Mouse (Mus musculus): ENCODE results near the gene Cabp1. TPM values are rescaled to one million over a fixed set of nuclear protein-coding genes. Genes with fewer than 3 reads are reported as not detected.

Gene Cabp1
- total and polyA plus RNA-seq, 3 experiments, result 0.35 to 1.7 TPM; not detected in 1

- TF ChIP-seq MEF2A (IDR thresholded peaks at IDR 0.05; ENCODE audit: extremely low read depth, insufficient replicate concordance, low read depth, low read length, poor library complexity, severe bottlenecking), result no peak
- TF ChIP-seq MAZ (IDR thresholded peaks at IDR 0.05; ENCODE audit: low read depth, low read length), result no peak
- no peak for TF ChIP-seq ELF1 (IDR thresholded peaks at IDR 0.05; ENCODE audit: low read depth, low read length)
- peak; percentile 67 for TF ChIP-seq ZNF384 (IDR thresholded peaks at IDR 0.05; ENCODE audit: low read depth, low read length)
- TF ChIP-seq USF1 (IDR thresholded peaks at IDR 0.05; ENCODE audit: low read depth, low read length), result no peak
- no peak for TF ChIP-seq RCOR1 (IDR thresholded peaks at IDR 0.05; ENCODE audit: low read depth, low read length)
- no peak for TF ChIP-seq UBTF (IDR thresholded peaks at IDR 0.05; ENCODE audit: borderline replicate concordance, insufficient read depth, low read depth, low read length)
- TF ChIP-seq RAD21 (IDR thresholded peaks at IDR 0.05; ENCODE audit: low read depth, low read length), result peak; percentile 30
- TF ChIP-seq USF2 (IDR thresholded peaks at IDR 0.05; ENCODE audit: borderline replicate concordance in 1 of 2, insufficient read depth in 1 of 2, low read depth in 1 of 2, low read length in 2 of 2), result no peak
- TF ChIP-seq CTCF (IDR thresholded peaks at IDR 0.05 in 2 of 3, conservative IDR thresholded peaks at IDR 0.05 in 1 of 3; ENCODE audit: control insufficient read depth in 1 of 3, insufficient read depth in 1 of 3, low read depth in 2 of 3, low read length in 3 of 3, poor library complexity in 1 of 3, severe bottlenecking in 1 of 3), result peak in 1 of 3 experiments; percentile 21; a peak in 2 of 6 replicates
- TF ChIP-seq EP300 (IDR thresholded peaks at IDR 0.05; ENCODE audit: low read depth in 1 of 2, low read length in 2 of 2), result no peak
- no peak for TF ChIP-seq GATA1 (IDR thresholded peaks at IDR 0.05; ENCODE audit: low read depth, low read length)
- Histone ChIP-seq H3K27ac (ENCODE audit: control insufficient read depth, low read depth, low read length) (no peak overlapping the region), H3K79me2 (ENCODE audit: control insufficient read depth, insufficient read depth, low read length, poor library complexity) (no peaks in the 10 kb centered on the region), H3K4me1 (ENCODE audit: control insufficient read depth in 1 of 2, insufficient read depth in 2 of 2, low read length in 2 of 2) (peaks cover 0 to 2% of the 10 kb centered on the region in 2 experiments; a peak in 1 of 4 replicates), H3K4me3 (ENCODE audit: control insufficient read depth in 1 of 2, insufficient read depth in 1 of 2, low read depth in 2 of 2, low read length in 2 of 2) (no peak overlapping the region), H3K9me3 (replicated peaks; ENCODE audit: insufficient read depth, low read length) (no peaks in the 10 kb centered on the region), H3K36me3 (ENCODE audit: control insufficient read depth in 1 of 2, insufficient read depth in 2 of 2, low read length in 2 of 2) (no peaks in the 10 kb centered on the region; a peak in 1 of 4 replicates), H3K27me3 (ENCODE audit: control insufficient read depth in 1 of 2, insufficient read depth in 2 of 2, low read length in 2 of 2) (no peaks in the 10 kb centered on the region), H3K9ac (ENCODE audit: control insufficient read depth, low read depth, low read length, poor library complexity, severe bottlenecking) (no peak overlapping the region)
- DNase-seq (ENCODE audit: low read depth, low spot score), result no peak
Observed at GRCm38 (mm10) chr5:115179596-115179995, 14.6 kb downstream of the Cabp1 start.

GRCm38 (mm10) chr5:115177866-115178265 lies 16.3 kb downstream of the Cabp1 start:
- no peak for DNase-seq (ENCODE audit: low read depth, low spot score)
- no peaks in the 10 kb centered on the region for H3K79me2 ChIP-seq (ENCODE audit: control insufficient read depth, insufficient read depth, low read length, poor library complexity)
- H3K4me1 ChIP-seq (ENCODE audit: control insufficient read depth in 1 of 2, insufficient read depth in 2 of 2, low read length in 2 of 2), result no peaks in the 10 kb centered on the region
- no peak overlapping the region for H3K27ac ChIP-seq (ENCODE audit: control insufficient read depth, low read depth, low read length)
- H3K4me3 ChIP-seq (ENCODE audit: control insufficient read depth in 1 of 2, insufficient read depth in 1 of 2, low read depth in 2 of 2, low read length in 2 of 2), result no peak overlapping the region
- H3K36me3 ChIP-seq (ENCODE audit: control insufficient read depth in 1 of 2, insufficient read depth in 2 of 2, low read length in 2 of 2), result no peaks in the 10 kb centered on the region
- H3K9me3 ChIP-seq (replicated peaks; ENCODE audit: insufficient read depth, low read length), result no peaks in the 10 kb centered on the region
- no peak overlapping the region for H3K9ac ChIP-seq (ENCODE audit: control insufficient read depth, low read depth, low read length, poor library complexity, severe bottlenecking)
- no peak for TF ChIP-seq TCF12 (IDR thresholded peaks at IDR 0.05; ENCODE audit: low read depth, low read length)
- no peak for TF ChIP-seq POLR2AphosphoS5 (IDR thresholded peaks at IDR 0.05; ENCODE audit: borderline replicate concordance, low read depth, low read length)
- TF ChIP-seq CTCF (IDR thresholded peaks at IDR 0.05 in 2 of 3, conservative IDR thresholded peaks at IDR 0.05 in 1 of 3; ENCODE audit: control insufficient read depth in 1 of 3, insufficient read depth in 1 of 3, low read depth in 2 of 3, low read length in 3 of 3, poor library complexity in 1 of 3, severe bottlenecking in 1 of 3), result no peak
- no peak for TF ChIP-seq MXI1 (IDR thresholded peaks at IDR 0.05; ENCODE audit: low read depth, low read length)
- no peak for TF ChIP-seq ZC3H11A (IDR thresholded peaks at IDR 0.05; ENCODE audit: low read depth, low read length)
- TF ChIP-seq USF2 (IDR thresholded peaks at IDR 0.05; ENCODE audit: borderline replicate concordance in 1 of 2, insufficient read depth in 1 of 2, low read depth in 1 of 2, low read length in 2 of 2), result no peak
- TF ChIP-seq GABPA (IDR thresholded peaks at IDR 0.05; ENCODE audit: low read depth, low read length), result no peak
- TF ChIP-seq ELF1 (IDR thresholded peaks at IDR 0.05; ENCODE audit: low read depth, low read length), result no peak
- TF ChIP-seq MAFK (IDR thresholded peaks at IDR 0.05; ENCODE audit: borderline replicate concordance, low read depth, low read length), result no peak
- TF ChIP-seq TAL1 (IDR thresholded peaks at IDR 0.05; ENCODE audit: low read length), result no peak
- TF ChIP-seq POLR2A (IDR thresholded peaks at IDR 0.05; ENCODE audit: control insufficient read depth in 1 of 2, insufficient read depth in 1 of 2, low read depth in 1 of 2, low read length in 2 of 2, poor library complexity in 1 of 2), result no peak
- no peak for TF ChIP-seq SIN3A (IDR thresholded peaks at IDR 0.05; ENCODE audit: low read length)
- no peak for TF ChIP-seq MEF2A (IDR thresholded peaks at IDR 0.05; ENCODE audit: extremely low read depth, insufficient replicate concordance, low read depth, low read length, poor library complexity, severe bottlenecking)
- no peak for TF ChIP-seq BHLHE40 (IDR thresholded peaks at IDR 0.05; ENCODE audit: borderline replicate concordance, low read depth, low read length)
- TF ChIP-seq JUND (IDR thresholded peaks at IDR 0.05; ENCODE audit: low read depth, low read length), result no peak
- TF ChIP-seq CHD2 (IDR thresholded peaks at IDR 0.05; ENCODE audit: low read length), result no peak
- no peak for TF ChIP-seq ETS1 (IDR thresholded peaks at IDR 0.05; ENCODE audit: low read depth, low read length)
- TF ChIP-seq RCOR1 (IDR thresholded peaks at IDR 0.05; ENCODE audit: low read depth, low read length), result no peak
- TF ChIP-seq EP300 (IDR thresholded peaks at IDR 0.05; ENCODE audit: low read depth in 1 of 2, low read length in 2 of 2), result no peak
- no peak for TF ChIP-seq ZMIZ1 (IDR thresholded peaks at IDR 0.05; ENCODE audit: low read depth, low read length)
- H3K27me3 ChIP-seq (ENCODE audit: control insufficient read depth in 1 of 2, insufficient read depth in 2 of 2, low read length in 2 of 2), result no peaks in the 10 kb centered on the region

Data from MEL (cell line).